Comparison of ENCODE assay signal across 9 mouse cellular contexts in the genomic region with DNA sequence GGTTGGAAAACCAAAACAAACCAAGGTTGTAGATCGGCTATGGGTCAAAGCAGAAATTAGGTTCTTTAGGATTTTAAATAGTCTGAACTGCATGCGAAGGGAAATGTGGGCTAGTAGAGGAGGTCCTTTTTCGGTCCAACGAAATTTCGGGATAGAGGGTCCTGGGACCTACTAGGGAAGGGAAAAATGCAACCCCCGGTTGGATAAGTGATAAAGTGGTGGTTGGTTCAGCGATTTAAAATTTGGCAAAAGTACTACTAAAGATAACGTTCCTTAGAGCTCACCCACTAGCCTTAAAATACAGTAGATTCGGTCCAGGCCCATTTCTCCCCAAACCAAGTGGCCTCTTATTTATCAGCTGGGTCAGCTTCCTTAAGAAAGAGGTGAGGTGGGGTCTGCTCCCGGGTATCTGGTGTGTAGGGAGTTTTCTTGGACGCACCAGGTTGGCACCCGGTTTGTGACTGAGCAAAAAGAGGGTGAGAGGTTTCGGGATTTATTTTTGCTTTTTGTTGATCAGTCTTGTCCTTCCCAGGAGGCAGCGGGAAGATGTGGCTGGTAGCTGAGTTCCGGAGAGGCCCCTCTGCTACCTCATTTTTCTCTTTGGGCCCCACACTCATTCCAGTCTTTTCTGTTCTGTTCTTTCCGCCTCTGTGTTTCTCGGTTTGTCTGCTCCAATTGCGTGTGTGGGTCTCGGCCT. TPM values are rescaled to one million over a fixed set of nuclear protein-coding genes. Genes with fewer than 3 reads are reported as not detected.
DNase-seq lines count a peak whose midpoint lies in the region; ATAC-seq and TF ChIP-seq lines count a peak whose summit lies in the region.
"Had no signal": no experiment of that assay in that cellular context is flagged by ENCODE, and none has a peak within 500 bp of the region (broad histone marks: within the 10 kb centered on the region; RNA-seq: fewer than 3 reads in every experiment).

No protein-coding gene starts in this region.

- 1% methylated on average over 19 of the region's 19 CpGs for WGBS in kidney, embryonic 14.5 days
- 3% methylated on average over 19 of the region's 19 CpGs for WGBS in forebrain, embryonic 16.5 days
- under 1% methylated on average over 19 of the region's 19 CpGs for WGBS in midbrain, embryonic 10.5 days
- 11% methylated on average over 19 of the region's 19 CpGs for WGBS in cerebellum, adult 2 months

- TF ChIP-seq CTCF in cerebellum, adult 2 months (IDR thresholded peaks at IDR 0.05; ENCODE audit: borderline replicate concordance, insufficient read depth, low read depth, low read length) = no peak

- H3K4me3 ChIP-seq in kidney, embryonic 14.5 days (ENCODE audit: low read length) = 0 out of 2 replicates have a peak overlapping the region, but pooled peaks have one; percentile 24
- H3K4me3 ChIP-seq in forebrain, embryonic 16.5 days (replicated peaks; ENCODE audit: low read length) = peak overlapping the region; percentile 69
- peak overlapping the region; percentile 55 for H3K4me3 ChIP-seq in midbrain, embryonic 10.5 days
- no peak overlapping the region for H3K4me3 ChIP-seq in cerebellum, adult 2 months (replicated peaks; ENCODE audit: insufficient read depth, low read depth, low read length)

- H3K9me3 ChIP-seq in kidney, embryonic 14.5 days (ENCODE audit: control insufficient read depth, low read length) = no peaks in the 10 kb centered on the region
- H3K9me3 ChIP-seq in forebrain, embryonic 16.5 days (ENCODE audit: control insufficient read depth, low read length) = no peaks in the 10 kb centered on the region
- no peaks in the 10 kb centered on the region for H3K9me3 ChIP-seq in midbrain, embryonic 10.5 days (replicated peaks)

- H3K27me3 ChIP-seq in kidney, embryonic 14.5 days (ENCODE audit: control insufficient read depth, insufficient read depth, low read length) = peaks cover 92% of the 10 kb centered on the region
- H3K27me3 ChIP-seq in forebrain, embryonic 16.5 days (replicated peaks; ENCODE audit: control insufficient read depth, insufficient read depth, low read length) = no peaks in the 10 kb centered on the region
- H3K27me3 ChIP-seq in midbrain, embryonic 10.5 days (ENCODE audit: low read depth, poor library complexity, severe bottlenecking) = peaks cover 100% of the 10 kb centered on the region
- H3K27me3 ChIP-seq in cerebellum, adult 2 months (ENCODE audit: control insufficient read depth, insufficient read depth, low read length) = peaks cover 23% of the 10 kb centered on the region; the same call in 1 of the 2 replicates
- H3K27me3 ChIP-seq: Patski had no signal

- no peaks in the 10 kb centered on the region for H3K36me3 ChIP-seq in kidney, embryonic 14.5 days (ENCODE audit: control insufficient read depth, insufficient read depth, low read length)
- no peaks in the 10 kb centered on the region for H3K36me3 ChIP-seq in forebrain, embryonic 16.5 days (ENCODE audit: control insufficient read depth, insufficient read depth)
- H3K36me3 ChIP-seq in midbrain, embryonic 10.5 days = no peaks in the 10 kb centered on the region

- no peak overlapping the region for H3K9ac ChIP-seq in kidney, embryonic 14.5 days (ENCODE audit: low read depth, low read length)
- peak overlapping the region; percentile 90 for H3K9ac ChIP-seq in forebrain, embryonic 16.5 days (replicated peaks; ENCODE audit: low read depth, low read length)

- no peak overlapping the region for H3K4me2 ChIP-seq in kidney, embryonic 14.5 days (replicated peaks; ENCODE audit: low read depth, low read length)
- peak overlapping the region; percentile 94 for H3K4me2 ChIP-seq in forebrain, embryonic 16.5 days (ENCODE audit: low read length)

- H3K27ac ChIP-seq in kidney, embryonic 14.5 days (ENCODE audit: low read depth, low read length) = no peak overlapping the region
- peak overlapping the region; percentile 72; the same call in 1 of the 2 replicates for H3K27ac ChIP-seq in forebrain, embryonic 16.5 days (ENCODE audit: low read length)
- H3K27ac ChIP-seq in midbrain, embryonic 10.5 days (replicated peaks) = peak overlapping the region; percentile 76
- no peak overlapping the region for H3K27ac ChIP-seq in cerebellum, adult 2 months (ENCODE audit: insufficient read depth, low read length)

- no peak for DNase-seq in kidney, adult 9 months
- peak; percentile 45 for DNase-seq in embryo, embryonic 11 days
- peak; percentile 52 for DNase-seq in midbrain, embryonic 10.5 days (ENCODE audit: low spot score)
- no peak for DNase-seq in cerebellum, adult 2 months
- no peak for DNase-seq in adrenal gland, postnatal 10 days
- DNase-seq in spleen, postnatal 4 days (ENCODE audit: low spot score in 2 of 2) = no peak

- H3K4me1 ChIP-seq in kidney, embryonic 14.5 days (ENCODE audit: control insufficient read depth, insufficient read depth, low read length) = peaks cover 11% of the 10 kb centered on the region; the same call in 1 of the 2 replicates
- peaks cover 58% of the 10 kb centered on the region for H3K4me1 ChIP-seq in forebrain, embryonic 16.5 days (replicated peaks; ENCODE audit: control insufficient read depth, insufficient read depth, low read length)
- H3K4me1 ChIP-seq in midbrain, embryonic 10.5 days = peaks cover 56% of the 10 kb centered on the region
- no peaks in the 10 kb centered on the region for H3K4me1 ChIP-seq in cerebellum, adult 2 months (ENCODE audit: control insufficient read depth, insufficient read depth, low read length)

- no peak for ATAC-seq in kidney, embryonic 14.5 days (ENCODE audit: low FRiP score, low TSS enrichment)
- ATAC-seq in forebrain, embryonic 16.5 days = no peak
- ATAC-seq: Patski had no signal

- TF ChIP-seq POLR2A in cerebellum, adult 2 months (IDR thresholded peaks at IDR 0.05; ENCODE audit: borderline replicate concordance, insufficient read depth, low read length) = no peak

RNA-seq across cellular contexts. Expression of a gene that starts 16.8 kb away (rescaled TPM):
- polyA plus RNA-seq in kidney, embryonic 14.5 days (2014; fragmentation: Nextera tagmentation; extraction: Ambion mirVana) = not detected in 2 replicates
- 69.7 and 90.4 TPM in 2 replicates for polyA plus RNA-seq in forebrain, embryonic 16.5 days (2015; fragmentation: Nextera tagmentation; extraction: Ambion mirVana)
- polyA plus RNA-seq in midbrain, embryonic 10.5 days (2016; fragmentation: Nextera tagmentation; extraction: Ambion mirVana) = 23.3 and 29.0 TPM in 2 replicates
- polyA plus RNA-seq in cerebellum, adult 2 months (2012; rRNA removed) = 1.9 and 3.5 TPM in 2 replicates
- 1 to 10 TPM in 1 of 2 experiments, under 1 TPM in 1; 0.91 to 1.5 TPM for total RNA-seq in adrenal gland, postnatal 10 days (2021)

Comparison
In these comparisons a context has a peak if more than half of its experiments do, and no peak if none do; other contexts are left out.
1. H3K27ac ChIP-seq: peak in forebrain, embryonic 16.5 days (single experiment) and midbrain, embryonic 10.5 days (single experiment); none in kidney, embryonic 14.5 days (single experiment) and cerebellum, adult 2 months (single experiment).
2. DNase-seq: peak in embryo, embryonic 11 days (single experiment) and midbrain, embryonic 10.5 days (single experiment); none in kidney, adult 9 months (single experiment), cerebellum, adult 2 months (0 of 2), adrenal gland, postnatal 10 days (single experiment) and spleen, postnatal 4 days (0 of 2).